Mouse (Mus musculus) kidney, postnatal 0 days (tissue): ENCODE results near the gene Pigg. TPM values are rescaled to one million over a fixed set of nuclear protein-coding genes. Genes with fewer than 3 reads are reported as not detected.

Experiments
- ATAC-seq: fragments of 200-750 bp; cut with Nextera tagmentation; replicated peaks from 2 replicates; pipeline ENCODE4 v1.8.0; 2017; ENCODE audit warnings: low read depth, moderate number of reproducible peaks, moderate TSS enrichment, moderate library complexity; ENCODE audit not compliant: low FRiP score
- DNase-seq: peaks from one replicate; pipeline ENCODE4 v3.0.0-alpha.2; 2016; ENCODE audit warnings: low spot score
- H3K27ac ChIP-seq: fragments of 300-500 bp; sonication (generic); 2 replicates; pipeline ENCODE4 v1.5.1; 2014; ENCODE audit warnings: mild to moderate bottlenecking
- H3K27me3 ChIP-seq: fragments of 300-500 bp; sonication (generic); 2 replicates; pipeline ENCODE4 v1.6.1; 2014; ENCODE audit warnings: low read length, mixed read lengths; ENCODE audit not compliant: insufficient read depth
- H3K36me3 ChIP-seq: fragments of 300-500 bp; sonication (generic); 2 replicates; pipeline ENCODE4 v1.6.1; 2014; ENCODE audit warnings: low read length, mixed read lengths; ENCODE audit not compliant: insufficient read depth
- H3K4me1 ChIP-seq: fragments of 300-500 bp; sonication (generic); replicated peaks from 2 replicates; pipeline ENCODE4 v1.6.1; 2014; ENCODE audit warnings: antibody characterized with exemption, low read length, mixed read lengths; ENCODE audit not compliant: insufficient read depth
- H3K4me2 ChIP-seq: fragments of 300-500 bp; sonication (generic); 2 replicates; pipeline ENCODE4 v1.6.1; 2014; ENCODE audit warnings: mild to moderate bottlenecking, low read length, moderate library complexity, mixed read lengths
- H3K4me3 ChIP-seq: fragments of 300-500 bp; sonication (generic); replicated peaks from 2 replicates; pipeline ENCODE4 v1.5.1; 2014; ENCODE audit warnings: low read depth, low read length
- H3K9ac ChIP-seq: fragments of 300-500 bp; sonication (generic); 2 replicates; pipeline ENCODE4 v1.6.1; 2014; ENCODE audit warnings: low read depth, low read length
- H3K9me3 ChIP-seq: fragments of 300-500 bp; sonication (generic); replicated peaks from 2 replicates; pipeline ENCODE4 v1.6.1; 2016; ENCODE audit warnings: low read length, inconsistent platforms, mixed read lengths
- CTCF ChIP-seq: IDR thresholded peaks from 2 replicates; pipeline ENCODE4 v1.5.1; 2016; ENCODE audit warnings: antibody characterized with exemption, low read depth, mild to moderate bottlenecking, moderate library complexity
- WGBS: fragments of 180-500 bp; shearing (Covaris S2); extraction: QIAGEN DNeasy Blood & Tissue Kit; methylation state at CpG from one replicate; pipeline ENCODE4 v1.1.7; 2014; 5-methylcytosine and 5-hydroxymethylcytosine counted together
- polyA plus RNA-seq: library from polyadenylated mRNA; unstranded; fragments of >200 nt; fragmentation: Nextera tagmentation; extraction: Ambion mirVana; gene quantifications from 2 replicates; pipeline ENCODE4 v1.2.1, GENCODE M21; 2015

Gene Pigg
- polyA plus RNA-seq, 1 experiment from 2014 or later, result 4.3 TPM

DNA sequence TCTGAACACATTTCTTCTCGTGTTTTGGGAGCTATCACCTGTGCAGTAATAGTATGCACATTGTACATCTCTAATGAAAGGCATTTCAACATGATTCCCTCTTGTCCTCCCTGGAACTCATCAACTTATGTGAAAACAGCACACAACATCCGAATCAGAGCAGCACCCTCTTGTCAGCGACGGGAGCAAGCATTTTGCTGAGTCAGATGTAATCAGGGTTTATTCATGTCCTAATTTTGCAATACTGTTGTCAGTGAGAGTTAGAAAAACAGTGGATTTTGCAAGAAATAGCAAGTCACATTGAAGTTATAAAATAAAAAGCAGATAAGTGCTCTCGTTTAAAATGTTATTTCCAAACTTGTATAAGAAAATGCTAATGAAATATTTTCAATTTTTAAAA lies 61.7 kb downstream of the Pigg start:
- ATAC-seq, result no peak
- no peak for DNase-seq
- whole genome bisulfite sequencing, result 73% methylated on average over 5 of the region's 5 CpGs
- H3K4me1 ChIP-seq, result peaks cover 4% of the 10 kb centered on the region; the same call in 1 of the 2 replicates
- H3K4me2 ChIP-seq, result no peak overlapping the region
- H3K27me3 ChIP-seq, result peaks cover 30% of the 10 kb centered on the region
- H3K9me3 ChIP-seq, result no peaks in the 10 kb centered on the region
- H3K9ac ChIP-seq, result no peak overlapping the region
- no peak overlapping the region for H3K27ac ChIP-seq
- H3K4me3 ChIP-seq, result no peak overlapping the region
- no peak for TF ChIP-seq CTCF
- no peaks in the 10 kb centered on the region for H3K36me3 ChIP-seq

DNA sequence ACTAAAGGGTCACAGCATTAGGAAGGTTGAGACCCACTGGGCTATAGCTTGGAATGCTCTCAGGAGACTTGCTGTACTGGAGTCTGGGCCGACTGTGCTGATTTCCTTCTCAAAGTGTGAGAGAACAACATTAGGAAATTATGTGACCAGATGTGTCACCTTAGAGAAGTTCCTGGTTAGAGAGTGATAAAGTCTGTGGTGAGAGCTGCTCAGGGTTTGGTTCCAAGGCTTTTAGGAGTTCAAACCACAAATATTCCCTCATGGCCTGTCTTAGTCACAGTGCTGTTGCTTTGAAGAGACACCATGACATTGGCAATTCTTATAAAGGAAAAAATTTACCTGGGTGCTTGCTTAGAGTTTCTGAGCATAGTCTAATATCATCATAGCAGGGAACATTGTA lies 63.6 kb downstream of the Pigg start:
- DNase-seq, result no peak
- Histone ChIP-seq H3K4me3 (no peak overlapping the region), H3K36me3 (no peaks in the 10 kb centered on the region), H3K9me3 (no peaks in the 10 kb centered on the region), H3K27ac (no peak overlapping the region), H3K27me3 (peaks cover 12% of the 10 kb centered on the region), H3K4me1 (no peaks in the 10 kb centered on the region), H3K9ac (no peak overlapping the region), H3K4me2 (no peak overlapping the region)
- ATAC-seq, result no peak
- 59% methylated on average over 1 of the region's 1 CpGs for WGBS
- TF ChIP-seq CTCF, result no peak

DNA sequence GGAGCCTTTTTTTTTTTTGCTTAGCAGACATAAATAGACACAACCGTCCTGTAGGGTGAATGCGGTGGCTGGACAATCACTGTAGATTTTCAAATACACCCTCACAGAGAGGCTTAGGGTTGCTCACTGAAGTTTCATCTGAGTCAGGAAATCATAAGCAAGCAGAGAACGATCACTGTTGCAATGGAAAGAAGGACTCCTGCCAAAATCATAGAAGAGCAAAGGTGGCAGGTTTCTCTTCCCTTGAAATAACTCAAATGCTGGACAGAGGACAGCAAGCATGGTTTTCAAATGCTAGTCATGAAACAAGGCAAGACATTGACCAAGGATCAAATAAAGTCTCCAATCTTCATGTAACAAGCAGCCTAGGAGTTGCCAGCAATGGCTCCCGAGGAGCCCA lies 65.9 kb downstream of the Pigg start:
- Histone ChIP-seq H3K9me3 (no peaks in the 10 kb centered on the region), H3K4me3 (no peak overlapping the region), H3K36me3 (no peaks in the 10 kb centered on the region), H3K27me3 (no peaks in the 10 kb centered on the region), H3K9ac (no peak overlapping the region), H3K4me1 (no peaks in the 10 kb centered on the region), H3K27ac (no peak overlapping the region), H3K4me2 (no peak overlapping the region)
- WGBS, result 85% methylated on average over 4 of the region's 4 CpGs
- no peak for DNase-seq
- no peak for ATAC-seq
- no peak for TF ChIP-seq CTCF

DNA sequence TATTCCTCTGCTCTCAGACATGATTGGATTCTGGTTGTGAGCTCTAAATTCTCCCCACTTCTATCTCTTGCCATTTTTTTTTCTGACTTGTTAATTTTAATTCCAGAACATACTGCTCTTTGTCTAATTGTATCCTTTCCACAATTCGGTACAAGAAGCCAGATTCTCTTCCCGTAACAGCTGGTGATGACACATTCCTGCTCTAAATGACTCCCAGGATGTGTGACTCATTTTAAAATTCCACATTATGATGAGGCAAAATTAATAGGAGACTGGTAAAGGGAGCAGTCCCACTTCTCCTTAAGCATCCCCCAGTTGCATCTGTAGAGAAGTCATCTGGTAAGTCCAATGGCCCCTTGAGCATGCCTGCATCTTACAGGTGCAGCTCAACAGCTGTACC lies 73.2 kb downstream of the Pigg start:
- Histone ChIP-seq H3K36me3 (no peaks in the 10 kb centered on the region), H3K4me3 (no peak overlapping the region), H3K27me3 (no peaks in the 10 kb centered on the region), H3K4me1 (no peaks in the 10 kb centered on the region), H3K9ac (no peak overlapping the region), H3K9me3 (no peaks in the 10 kb centered on the region), H3K27ac (no peak overlapping the region), H3K4me2 (no peak overlapping the region)
- no peak for DNase-seq
- 93% methylated on average over 2 of the region's 2 CpGs for WGBS
- no peak for TF ChIP-seq CTCF
- no peak for ATAC-seq

DNA sequence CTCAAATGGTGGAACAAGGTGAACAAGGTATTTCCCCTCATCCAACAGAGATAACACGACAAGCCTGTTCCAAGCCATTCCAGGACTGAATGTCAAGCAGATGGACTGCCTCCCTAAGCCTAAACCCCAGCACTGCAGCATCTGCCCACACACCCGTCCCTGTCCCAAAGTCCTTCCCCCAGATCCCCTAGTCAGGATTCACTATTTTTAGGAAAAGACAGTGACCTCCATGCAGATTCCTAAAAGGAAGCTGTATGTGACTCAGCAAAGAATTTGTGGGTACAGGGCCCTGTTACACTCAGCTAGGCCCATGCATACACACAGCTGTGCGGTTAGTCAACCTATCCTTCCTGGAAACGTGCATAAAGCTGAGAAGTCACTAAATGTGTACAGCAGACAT lies 74.0 kb downstream of the Pigg start:
- no peak for ATAC-seq
- WGBS, result 68% methylated on average over 4 of the region's 4 CpGs
- no peak for TF ChIP-seq CTCF

DNA sequence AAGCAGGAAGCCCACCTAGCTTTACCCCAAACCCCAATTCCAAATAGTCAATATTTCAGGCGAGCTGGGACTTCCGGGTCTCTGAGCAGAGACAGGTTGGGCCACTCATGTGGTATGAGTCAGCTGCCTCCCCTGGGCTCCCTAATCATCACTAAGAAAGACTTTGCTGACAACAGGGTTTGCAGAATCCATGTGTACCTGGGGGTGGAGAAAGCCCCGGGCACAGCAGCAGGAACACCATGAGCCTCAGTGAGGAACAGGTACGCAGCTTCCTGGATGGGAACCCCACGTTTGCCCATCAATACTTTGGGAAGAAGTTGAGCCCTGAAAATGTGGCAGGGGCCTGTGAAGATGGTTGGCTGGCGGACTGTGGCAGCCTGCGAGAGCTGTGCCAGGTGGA lies 75.8 kb downstream of the Pigg start, which contains the start of gene Pde6b:
TSS of gene Pde6b (plus strand) at position 191 of the 400 bp plus-strand sequence.
- TF ChIP-seq CTCF, result no peak
- DNase-seq (no peak), ATAC-seq (no peak)
- no peaks in the 10 kb centered on the region for H3K9me3 ChIP-seq
- H3K27me3 ChIP-seq, result no peaks in the 10 kb centered on the region
- H3K27ac ChIP-seq, result no peak within 1 kb of the TSS
- H3K4me3 ChIP-seq, result no peak within 1 kb of the TSS
- 78% methylated on average over 7 of the region's 7 CpGs for WGBS
- H3K36me3 ChIP-seq, result no peaks in the 10 kb centered on the region
- no peak within 1 kb of the TSS for H3K9ac ChIP-seq
- no peak within 1 kb of the TSS for H3K4me2 ChIP-seq
- H3K4me1 ChIP-seq, result no peaks in the 10 kb centered on the region

More for the DNA sequence above, 74.0 kb downstream of the Pigg start:
- Histone ChIP-seq H3K9ac (no peak overlapping the region), H3K27ac (no peak overlapping the region), H3K4me1 (no peaks in the 10 kb centered on the region), H3K4me2 (no peak overlapping the region), H3K4me3 (no peak overlapping the region), H3K36me3 (no peaks in the 10 kb centered on the region), H3K9me3 (no peaks in the 10 kb centered on the region), H3K27me3 (no peaks in the 10 kb centered on the region)
- DNase-seq, result no peak

DNA sequence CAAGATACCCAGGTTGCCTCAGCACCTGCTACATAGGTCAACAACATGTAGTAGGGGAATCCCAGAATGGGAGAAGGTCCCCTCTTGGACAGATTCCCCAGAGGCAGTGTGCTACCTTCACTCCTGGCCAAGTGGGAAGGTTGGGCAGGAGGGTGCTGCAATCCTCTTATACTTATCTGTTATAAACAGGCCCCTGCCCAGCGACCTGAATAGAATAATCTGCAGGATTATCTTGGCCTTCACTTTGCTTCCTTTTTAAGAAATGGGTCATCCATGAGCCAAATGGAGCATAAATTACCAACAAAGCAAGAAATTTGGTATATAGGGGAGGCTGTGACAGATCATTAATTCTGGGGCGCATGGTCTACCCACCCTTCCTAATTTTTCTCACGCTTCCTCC lies 77.3 kb downstream of the Pigg start:
- no peak for TF ChIP-seq CTCF
- ATAC-seq, result no peak
- no peak overlapping the region for H3K27ac ChIP-seq
- no peak overlapping the region for H3K9ac ChIP-seq
- no peak for DNase-seq
- no peak overlapping the region for H3K4me3 ChIP-seq
- no peak overlapping the region for H3K4me2 ChIP-seq
- no peaks in the 10 kb centered on the region for H3K4me1 ChIP-seq
- 58% methylated on average over 3 of the region's 3 CpGs for WGBS
- no peaks in the 10 kb centered on the region for H3K36me3 ChIP-seq
- no peaks in the 10 kb centered on the region for H3K9me3 ChIP-seq
- no peaks in the 10 kb centered on the region for H3K27me3 ChIP-seq

Other genes with a start within 250 kb of the Pigg start
- 65.8 and 70.4 TPM in 2 replicates for gene Mtf2, start 246.9 kb upstream of the Pigg start, polyA plus RNA-seq
- gene Tmed5, start 180.0 kb upstream of the Pigg start, polyA plus RNA-seq, result 23.1 and 25.9 TPM in 2 replicates
- gene Ccdc18, start 179.7 kb upstream of the Pigg start, polyA plus RNA-seq, result 5.7 and 5.9 TPM in 2 replicates
- gene Dr1, start 43.7 kb upstream of the Pigg start, polyA plus RNA-seq, result 42.8 and 44.8 TPM in 2 replicates
- 0.09 and 0.11 TPM in 2 replicates for gene Gm42517, start 55.3 kb downstream of the Pigg start, polyA plus RNA-seq
- 0.22 TPM in 2 replicates for gene Pde6b, start 75.8 kb downstream of the Pigg start, polyA plus RNA-seq
- gene Atp5k, start 121.8 kb downstream of the Pigg start, polyA plus RNA-seq, result 745 and 753 TPM in 2 replicates
- gene Mfsd7a, start 136.3 kb downstream of the Pigg start, polyA plus RNA-seq, result 0.34 and 0.56 TPM in 2 replicates
- 12.4 and 12.5 TPM in 2 replicates for gene Pcgf3, start 148.6 kb downstream of the Pigg start, polyA plus RNA-seq
- 0.20 and 0.27 TPM in 2 replicates for gene Cplx1, start 237.4 kb downstream of the Pigg start, polyA plus RNA-seq